Mouse (Mus musculus) cerebellum, adult 9-10 months (tissue): ENCODE results near the gene Ywhag.

Source experiments
- DNase-seq: peaks from one replicate; pipeline ENCODE4 v3.0.0; 2022

Ywhag gene

GRCm38 (mm10) chr5:135950710-135951412 is 16.4 kb upstream of the Ywhag start:
- DNase-seq, result no peak

GRCm38 (mm10) chr5:135946621-135947020 is 12.2 kb upstream of the Ywhag start:
- no peak for DNase-seq

GRCm38 (mm10) chr5:135945916-135946408 is 11.5 kb upstream of the Ywhag start:
- DNase-seq, result no peak

DNA sequence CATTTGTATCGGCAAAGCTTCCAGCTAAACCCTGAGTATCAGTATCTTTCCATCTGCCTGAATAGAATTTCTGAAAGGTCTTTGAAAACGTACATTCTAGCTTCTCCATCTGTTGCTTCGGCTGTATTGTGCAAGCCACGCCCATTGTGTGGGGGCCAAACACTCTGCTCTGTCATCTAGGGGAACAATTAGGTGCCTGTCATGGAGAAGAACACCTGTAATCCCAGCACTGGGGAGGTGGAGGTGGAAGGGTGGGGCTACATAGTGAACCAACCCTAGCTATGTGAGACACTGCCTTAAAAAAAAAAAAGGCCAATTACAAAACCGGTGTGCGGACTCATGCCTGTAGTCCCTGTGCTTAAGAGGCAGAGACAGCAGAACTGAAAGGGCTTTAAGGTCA is 8.3 kb upstream of the Ywhag start:
- no peak for DNase-seq

DNA sequence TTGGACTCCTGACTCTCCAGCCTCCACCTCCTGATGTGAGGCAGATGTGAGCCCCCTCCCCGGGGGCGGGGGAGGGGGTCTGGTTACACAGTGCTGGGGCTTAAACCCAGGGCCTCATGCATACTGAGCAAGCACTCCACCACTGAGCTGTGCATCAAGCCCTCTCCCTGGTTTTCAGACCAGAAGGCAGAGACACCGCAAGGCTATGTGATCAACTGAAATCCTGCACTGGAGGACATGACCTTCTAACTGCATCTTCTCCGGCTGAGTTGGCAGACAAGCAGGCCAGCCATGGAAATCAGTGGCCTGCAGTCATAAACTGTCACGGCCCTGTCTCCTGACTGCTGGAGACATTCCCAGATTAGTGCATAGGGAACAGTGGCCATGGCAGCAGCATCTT is 6.2 kb upstream of the Ywhag start:
- no peak for DNase-seq

DNA sequence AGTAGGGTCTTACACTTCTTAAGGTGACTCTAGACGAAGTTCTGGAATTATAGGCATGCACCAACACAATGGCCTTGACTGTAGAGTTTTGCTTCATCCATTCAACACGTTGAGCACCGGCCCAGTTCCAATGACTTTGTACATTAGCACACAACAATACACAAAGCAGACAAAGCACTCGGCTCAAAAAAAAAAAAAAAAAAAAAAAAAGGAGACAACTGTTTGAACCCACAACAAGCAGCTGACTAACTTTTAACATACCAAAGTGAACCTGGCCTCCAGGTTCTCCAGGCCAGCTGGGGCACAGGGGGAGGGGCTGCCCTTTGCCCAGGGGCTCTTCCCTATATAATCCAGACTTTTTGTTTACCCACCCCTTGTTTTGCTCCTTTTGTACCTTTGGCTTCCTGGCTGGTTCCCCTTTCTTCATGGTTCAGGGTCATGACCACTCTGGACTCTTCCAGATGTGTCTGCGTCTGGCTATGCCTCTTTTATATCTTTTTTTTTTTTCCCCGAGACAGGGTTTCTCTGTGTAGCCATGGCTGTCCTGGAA is 1.3 kb upstream of the Ywhag start:
- DNase-seq, result peak; percentile 67

GRCm38 (mm10) chr5:135935176-135935523 is 734 bp upstream of the Ywhag start:
- DNase-seq, result no peak

DNA sequence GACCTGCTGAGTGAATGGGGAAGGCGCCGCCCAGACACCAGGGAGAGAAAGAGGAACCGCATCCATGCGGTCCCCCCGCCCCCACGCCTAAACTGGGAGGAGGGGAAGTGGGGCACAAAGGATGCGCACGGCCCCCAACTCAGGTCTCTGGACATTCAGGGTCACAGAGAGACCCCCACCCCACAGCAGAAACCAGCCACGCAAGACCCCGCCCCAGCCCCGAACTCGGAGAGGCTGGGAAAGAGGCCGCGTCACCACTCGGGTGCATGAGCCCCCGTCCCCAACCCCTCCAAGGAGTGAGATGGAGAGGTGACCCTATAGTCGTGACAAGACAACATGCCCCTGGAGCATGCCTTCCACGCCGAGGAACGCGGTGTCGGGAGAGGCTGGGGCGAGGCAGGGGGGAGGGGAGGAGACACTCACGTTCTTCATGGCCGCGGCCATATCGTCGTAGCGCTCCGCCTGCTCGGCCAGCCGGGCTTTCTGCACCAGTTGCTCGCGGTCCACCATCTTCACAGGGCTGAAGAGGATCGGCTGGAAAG is 445 bp downstream of the Ywhag start:
- peak; percentile 86 for DNase-seq

GRCm38 (mm10) chr5:135933222-135933899 is 1.1 kb downstream of the Ywhag start:
- DNase-seq, result no peak

DNA sequence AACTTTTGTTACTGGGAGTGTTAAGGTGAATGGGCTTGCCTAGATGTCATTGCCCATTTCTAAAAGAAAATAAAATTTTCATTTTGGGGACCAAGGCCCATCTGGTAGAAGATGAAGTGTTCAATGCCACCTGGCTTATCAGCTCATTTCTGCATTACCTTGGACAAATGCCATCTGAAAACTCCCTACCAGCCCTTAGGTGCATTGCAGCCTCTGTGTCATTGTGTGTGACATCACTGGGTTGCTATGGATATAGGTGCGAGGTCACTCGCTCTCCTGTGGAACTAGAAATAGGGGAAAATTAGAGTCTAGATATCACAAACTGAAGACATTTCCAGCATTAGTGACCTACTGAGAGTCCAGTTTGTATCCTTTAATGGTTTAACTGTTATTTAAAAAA is 2.1 kb downstream of the Ywhag start:
- peak; percentile 77 for DNase-seq

DNA sequence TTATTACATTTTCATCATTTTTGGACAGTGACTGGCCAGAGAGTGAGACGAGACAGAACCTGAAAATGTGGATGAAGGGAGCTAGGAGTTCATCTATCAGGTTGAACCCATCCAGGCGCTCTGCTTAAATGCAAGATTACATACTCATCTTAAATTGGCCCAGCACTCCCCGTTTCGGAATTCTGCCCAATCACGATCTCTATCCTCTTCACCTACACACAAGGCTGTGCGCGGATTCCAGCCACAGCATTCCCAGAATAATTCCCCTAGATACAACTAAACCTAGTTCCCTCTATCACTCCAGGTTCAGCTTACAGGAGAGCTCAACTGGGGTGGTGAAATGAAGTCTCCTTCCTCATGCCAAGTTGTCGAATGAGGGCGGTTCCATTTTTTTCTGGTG is 2.9 kb downstream of the Ywhag start:
- no peak for DNase-seq

- DNase-seq, result no peak
Measured at GRCm38 (mm10) chr5:135929685-135930424, 4.6 kb downstream of the Ywhag start.

- DNase-seq, result no peak
Measured at GRCm38 (mm10) chr5:135923901-135924300, 10.5 kb downstream of the Ywhag start.

DNA sequence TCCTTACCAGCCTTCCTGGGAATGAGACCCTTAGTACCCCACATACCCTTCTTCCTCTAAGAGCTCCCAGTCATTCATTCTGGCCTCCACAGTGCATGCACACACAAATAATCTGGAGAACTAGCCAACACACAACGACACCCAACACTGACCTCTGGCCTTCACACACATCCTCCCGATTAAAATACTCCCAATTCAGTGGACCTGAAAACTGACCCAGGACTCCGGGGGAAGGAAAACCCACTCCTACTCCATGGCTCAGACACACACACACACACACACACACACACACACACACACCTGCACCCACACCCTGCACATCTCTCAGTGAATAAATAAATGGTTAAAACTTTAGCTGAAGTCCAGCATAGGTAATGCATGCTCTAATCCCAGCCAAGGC is 14.5 kb downstream of the Ywhag start:
- DNase-seq, result no peak

DNA sequence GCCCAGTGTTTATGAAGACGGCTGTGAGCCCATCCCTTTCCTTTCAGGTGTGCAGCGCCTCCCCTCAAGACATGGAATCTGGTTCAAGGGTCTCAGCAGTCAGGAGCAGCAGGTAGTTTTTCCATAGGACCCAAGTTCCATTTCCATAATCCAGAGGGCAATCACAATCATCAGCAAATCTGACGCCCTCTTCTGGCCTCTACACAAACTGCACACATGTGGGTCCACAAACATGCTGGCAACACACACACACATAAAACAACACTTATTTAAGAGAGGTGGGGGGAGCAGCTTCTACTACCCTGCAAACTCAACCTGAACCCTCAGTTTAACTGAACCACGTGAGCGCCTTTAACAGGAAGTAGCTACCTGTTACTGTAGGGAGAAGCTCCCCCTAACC is 15.8 kb downstream of the Ywhag start:
- DNase-seq, result no peak

- no peak for DNase-seq
Measured at GRCm38 (mm10) chr5:135918059-135918437, 16.4 kb downstream of the Ywhag start.

DNA sequence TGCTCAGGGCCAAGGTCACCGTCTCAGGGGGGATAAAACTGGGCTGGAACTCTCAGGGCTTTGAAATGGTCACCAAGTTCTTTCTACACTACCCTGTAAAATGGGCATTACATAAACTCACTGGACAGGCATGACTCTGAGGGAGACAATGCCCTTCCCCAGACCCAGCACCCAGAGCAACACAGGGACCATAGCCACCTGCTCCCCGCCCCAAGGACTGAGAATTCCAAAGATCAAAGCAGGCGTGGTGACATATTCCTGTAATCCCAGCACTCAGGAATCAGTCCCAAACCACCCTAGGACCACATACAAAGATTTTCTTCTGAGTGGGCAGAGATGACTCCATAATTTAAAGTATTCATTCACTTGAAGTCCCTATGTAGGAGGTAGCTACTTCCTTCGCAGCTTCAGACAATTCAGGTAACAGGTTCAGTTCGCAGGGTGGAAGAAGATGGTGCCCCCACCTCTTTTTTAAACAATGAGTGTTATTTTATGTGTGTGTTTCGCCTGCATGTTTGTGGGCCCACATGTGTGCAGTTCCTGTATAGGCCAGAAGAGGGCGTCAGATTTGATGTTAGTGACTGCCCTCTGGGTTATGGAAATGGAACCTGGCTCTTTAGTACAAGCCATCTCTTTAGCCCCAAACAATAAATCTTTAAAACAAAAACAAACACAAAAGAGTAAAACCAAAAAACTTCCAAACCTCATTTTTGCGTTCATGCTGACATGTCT is 16.9 kb downstream of the Ywhag start:
- DNase-seq, result no peak

DNA sequence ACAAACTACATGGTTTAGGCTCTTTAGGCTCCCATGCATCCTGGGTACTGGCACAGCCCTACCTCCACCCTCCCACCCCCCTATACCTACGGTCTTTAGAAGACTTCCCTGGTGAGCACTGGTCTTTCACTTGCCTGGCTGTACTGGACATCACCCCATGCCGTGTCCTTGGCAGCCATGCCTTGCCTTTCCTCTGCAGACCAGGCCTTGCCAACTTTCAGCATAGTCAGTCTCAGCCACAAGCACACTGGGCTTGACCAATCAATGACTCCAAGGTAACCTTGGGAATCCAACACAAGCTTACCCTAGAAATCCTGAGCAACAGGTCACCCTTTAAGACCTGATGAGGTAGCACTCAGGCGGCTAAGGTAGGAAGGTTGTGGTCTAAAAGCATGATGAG is 17.8 kb downstream of the Ywhag start:
- DNase-seq, result peak; percentile 80

- no peak for DNase-seq
Measured at GRCm38 (mm10) chr5:135916051-135916565, 18.3 kb downstream of the Ywhag start.

DNA sequence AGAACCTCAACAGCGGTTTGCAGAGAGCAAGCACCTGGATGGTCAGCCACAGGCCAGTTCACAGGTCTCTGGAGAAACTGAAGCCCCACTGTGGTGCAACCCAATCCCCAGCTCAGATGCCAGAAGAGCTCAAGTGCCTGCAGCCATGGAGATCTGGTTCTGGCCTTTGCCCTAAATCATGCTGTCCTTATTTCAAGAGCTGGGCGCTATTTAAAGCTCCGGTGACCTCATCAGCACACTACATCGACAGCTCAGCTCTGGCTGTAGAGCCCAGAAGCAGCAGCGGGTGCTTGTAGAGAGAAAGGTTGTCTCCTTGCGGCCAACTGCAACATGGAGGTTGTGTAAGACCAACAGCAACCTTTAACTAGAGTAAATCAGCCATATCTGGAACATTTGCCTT is 20.3 kb downstream of the Ywhag start:
- DNase-seq, result peak; percentile 75

GRCm38 (mm10) chr5:135913201-135913600 is 21.2 kb downstream of the Ywhag start:
- no peak for DNase-seq

- DNase-seq, result no peak
Measured at GRCm38 (mm10) chr5:135911633-135912220, 22.7 kb downstream of the Ywhag start.
